Mouse (Mus musculus) adrenal gland, postnatal 4 days (tissue): ENCODE results near the gene Disp3. TPM values are rescaled to one million over a fixed set of nuclear protein-coding genes. Genes with fewer than 3 reads are reported as not detected.

Source experiments
- DNase-seq, 2 experiments: peaks; one replicate each; pipeline ENCODE4 v3.0.0; 2021 to 2022; ENCODE audit warnings: low spot score in 2 of 2, mixed read lengths in 2 of 2
- total RNA-seq, 2 experiments: library from RNA; stranded (reverse); gene quantifications; 2 replicates each; pipeline ENCODE4 v1.2.3; 2021

The Disp3 gene
- total RNA-seq, 2 experiments from 2014 or later, result 0.95 to 1.2 TPM

- no peak for DNase-seq
Observed at GRCm38 (mm10) chr4:148222983-148223382, 64.8 kb downstream of the Disp3 start.

- DNase-seq, result no peak
Observed at GRCm38 (mm10) chr4:148220656-148221055, 67.1 kb downstream of the Disp3 start.

- DNase-seq, result no peak
Observed at GRCm38 (mm10) chr4:148218238-148218637, 69.5 kb downstream of the Disp3 start.

GRCm38 (mm10) chr4:148215264-148215900 lies 72.4 kb downstream of the Disp3 start:
- no peak for DNase-seq

- no peak for DNase-seq
Observed at GRCm38 (mm10) chr4:148214460-148215136, 73.2 kb downstream of the Disp3 start.

- no peak for DNase-seq
Observed at GRCm38 (mm10) chr4:148204873-148205232, 82.9 kb downstream of the Disp3 start.

- no peak for DNase-seq
Observed at GRCm38 (mm10) chr4:148204061-148204872, 83.5 kb downstream of the Disp3 start.

GRCm38 (mm10) chr4:148203557-148203956 lies 84.2 kb downstream of the Disp3 start:
- no peak for DNase-seq

- no peak for DNase-seq
Observed at GRCm38 (mm10) chr4:148198721-148199120, 89.0 kb downstream of the Disp3 start.

- DNase-seq, result no peak
Observed at GRCm38 (mm10) chr4:148194400-148194799, 93.4 kb downstream of the Disp3 start.

- no peak for DNase-seq
Observed at GRCm38 (mm10) chr4:148192707-148193245, 95.0 kb downstream of the Disp3 start.

Other genes starting within 250 kb of the Disp3 start
- 10 to 100 TPM; 21.0 to 23.6 TPM for gene Clcn6, start 249.1 kb downstream of the Disp3 start, total RNA-seq
- 10 to 100 TPM; 47.0 to 56.6 TPM for gene Mthfr, start 248.9 kb downstream of the Disp3 start, total RNA-seq
- 10 to 100 TPM; 77.6 to 83.7 TPM for gene Agtrap, start 199.9 kb downstream of the Disp3 start, total RNA-seq
- gene Mad2l2, start 157.6 kb downstream of the Disp3 start, total RNA-seq, result 10 to 100 TPM; 24.0 to 24.6 TPM
- gene Draxin, start 157.3 kb downstream of the Disp3 start, total RNA-seq, result 1 to 10 TPM in 1 of 2 experiments, under 1 TPM in 1; 0.42 to 1.0 TPM
- gene Fbxo6, start 135.8 kb downstream of the Disp3 start, total RNA-seq, result 10 to 100 TPM; 28.2 to 32.8 TPM
- gene Fbxo44, start 127.5 kb downstream of the Disp3 start, total RNA-seq, result 10 to 100 TPM; 13.9 to 15.0 TPM
- 1 to 10 TPM; 2.7 to 2.8 TPM for gene Fbxo2, start 127.3 kb downstream of the Disp3 start, total RNA-seq
- 10 to 100 TPM; 18.2 to 19.6 TPM for gene Ubiad1, start 156.8 kb upstream of the Disp3 start, total RNA-seq
- gene Mtor, start 160.6 kb upstream of the Disp3 start, total RNA-seq, result 10 to 100 TPM; 66.3 to 67.1 TPM
- gene Angptl7, start 212.5 kb upstream of the Disp3 start, total RNA-seq, result 1 to 10 TPM; 1.3 to 1.5 TPM